Mouse (Mus musculus): ENCODE measurements at regions not wholly inside any gene's neighbourhood (a gene's known extent, or its start where the extent isn't known, plus 50 kb on each side); places are given as distances from the start of the nearest gene placed in this dataset.
A peak's percentile ranks its signal among the peaks of the same experiment; 100 is the strongest.
"Not testable (repeated sequence)": the region's sequence is repeated elsewhere in the genome, so short reads cannot be mapped to it uniquely, and the experiment has no call there.

DNA sequence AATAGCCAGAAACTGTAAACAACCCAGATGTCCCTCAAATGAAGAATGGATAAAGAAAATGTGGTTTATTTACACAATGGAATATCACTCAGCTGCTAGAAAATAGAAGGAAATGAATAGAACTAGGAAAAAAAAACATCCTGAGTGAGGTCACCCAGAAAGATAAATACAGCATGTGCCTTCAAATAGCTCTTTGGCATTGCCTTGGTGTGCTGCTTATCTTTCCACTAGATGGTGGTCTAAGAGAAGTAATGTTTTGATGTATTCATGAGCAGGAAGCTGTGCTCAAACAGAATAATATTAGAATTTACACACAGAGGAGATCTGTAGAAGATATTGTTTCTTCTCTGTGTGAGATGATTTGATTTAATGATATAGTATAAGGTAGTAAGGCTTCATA is 78.8 kb downstream of the Zfp619 start:
- H3K9me3 ChIP-seq = no peaks in the 10 kb centered on the region
- DNase-seq (ENCODE audit: low spot score) = no peak
- H3K36me3 ChIP-seq = no peaks in the 10 kb centered on the region
- no peak overlapping the region for H3K4me3 ChIP-seq
- H3K4me1 ChIP-seq = no peaks in the 10 kb centered on the region
- H3K27me3 ChIP-seq (ENCODE audit: insufficient read depth, poor library complexity, severe bottlenecking) = no peaks in the 10 kb centered on the region
- H3K27ac ChIP-seq = no peak overlapping the region

DNA sequence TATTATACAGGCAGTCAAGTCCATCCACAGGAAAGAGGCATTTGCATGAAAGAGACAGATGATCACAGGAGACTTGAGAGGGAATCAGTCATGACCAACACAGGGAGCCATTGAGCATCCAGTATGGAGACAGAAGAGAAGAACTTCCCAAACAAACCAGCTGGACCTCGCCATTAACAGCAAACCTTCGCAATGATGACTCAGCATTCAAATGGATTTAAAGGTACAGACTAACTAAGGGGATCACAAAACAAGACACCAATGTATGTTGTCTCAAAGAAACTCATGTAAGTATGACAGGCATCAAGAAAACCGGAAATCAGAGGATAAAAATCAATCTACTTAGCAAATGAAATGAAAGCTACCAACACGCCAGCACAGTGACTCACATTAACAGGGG is 96.2 kb downstream of the Zfp619 start:
- no peak overlapping the region for H3K27ac ChIP-seq
- 81% methylated on average over 4 of the region's 4 CpGs for WGBS
- H3K36me3 ChIP-seq = no peaks in the 10 kb centered on the region
- H3K4me3 ChIP-seq = no peak overlapping the region
- no peaks in the 10 kb centered on the region for H3K27me3 ChIP-seq (ENCODE audit: insufficient read depth, poor library complexity, severe bottlenecking)
- H3K4me1 ChIP-seq = no peaks in the 10 kb centered on the region
- no peaks in the 10 kb centered on the region for H3K9me3 ChIP-seq
- DNase-seq (ENCODE audit: low spot score) = no peak

DNA sequence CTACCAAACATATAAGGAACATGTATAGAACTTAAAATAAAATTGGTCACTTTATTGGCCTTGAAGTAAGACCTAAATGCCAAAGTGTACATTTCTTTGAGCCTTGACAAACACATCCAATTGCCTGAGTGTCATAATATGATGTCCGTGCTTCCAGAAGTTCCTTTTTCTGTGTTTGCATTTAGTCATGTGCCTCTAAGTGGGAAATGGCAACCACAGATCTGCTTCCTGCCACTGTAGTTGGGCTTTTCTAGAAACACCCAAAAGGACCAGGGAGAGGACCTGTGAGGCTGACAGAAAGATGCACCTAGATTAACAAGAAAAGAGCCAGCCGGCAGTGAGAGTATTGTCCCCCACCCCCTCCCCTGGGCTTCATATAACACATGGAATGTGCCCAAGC is 97.5 kb downstream of the Zfp619 start:
- Histone ChIP-seq H3K27me3 (ENCODE audit: insufficient read depth, poor library complexity, severe bottlenecking) (no peaks in the 10 kb centered on the region), H3K4me1 (no peaks in the 10 kb centered on the region), H3K36me3 (no peaks in the 10 kb centered on the region), H3K27ac (no peak overlapping the region), H3K9me3 (no peaks in the 10 kb centered on the region), H3K4me3 (no peak overlapping the region)
- 87% methylated on average over 2 of the region's 2 CpGs for WGBS
- no peak for DNase-seq (ENCODE audit: low spot score)

DNA sequence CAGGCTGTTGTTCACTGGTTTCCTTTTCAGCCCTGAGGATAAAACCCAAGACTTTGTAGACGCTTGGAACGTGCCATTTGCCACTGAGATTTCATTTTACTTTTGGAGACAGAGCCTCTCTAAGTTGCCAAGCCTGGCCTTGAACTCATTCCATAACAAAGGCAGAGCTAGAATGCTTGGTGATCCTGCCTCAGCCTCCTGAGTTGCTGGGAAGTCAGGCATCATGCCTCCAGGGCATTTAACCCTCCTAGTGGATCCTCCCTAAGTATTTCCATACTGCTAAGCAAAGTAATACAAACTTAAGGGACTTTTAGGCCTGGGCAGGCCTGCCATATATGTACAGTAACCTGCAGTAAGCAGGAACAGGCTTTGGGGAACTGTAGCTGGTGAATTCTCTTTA is 104.2 kb downstream of the Zfp619 start:
- no peak for DNase-seq (ENCODE audit: low spot score)
- Histone ChIP-seq H3K27ac (no peak overlapping the region), H3K4me3 (no peak overlapping the region), H3K36me3 (no peaks in the 10 kb centered on the region), H3K27me3 (ENCODE audit: insufficient read depth, poor library complexity, severe bottlenecking) (no peaks in the 10 kb centered on the region), H3K4me1 (no peaks in the 10 kb centered on the region), H3K9me3 (no peaks in the 10 kb centered on the region)
- WGBS = 79% methylated on average over 2 of the region's 2 CpGs

DNA sequence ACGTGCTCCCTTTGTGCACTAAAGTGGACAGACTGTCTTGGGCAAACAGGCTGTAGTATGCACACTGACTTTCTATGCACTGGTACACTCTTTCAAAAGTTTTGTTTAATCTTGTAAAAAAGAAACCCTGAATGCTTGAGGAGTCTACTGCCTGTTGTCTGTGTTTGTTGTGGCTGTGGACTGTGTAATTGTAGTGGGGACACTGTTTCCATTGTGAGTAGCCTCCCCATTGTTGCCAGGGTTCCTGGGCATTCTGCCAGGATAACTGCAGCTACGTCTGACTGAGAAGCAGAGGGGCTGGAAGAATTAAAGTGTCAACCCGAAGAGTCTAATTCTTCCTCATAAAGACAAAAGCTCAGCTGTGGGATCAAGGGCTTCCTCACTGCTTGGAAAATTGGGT is 115.3 kb downstream of the Zfp619 start:
- no peak for DNase-seq (ENCODE audit: low spot score)
- H3K9me3 ChIP-seq = no peaks in the 10 kb centered on the region
- H3K27me3 ChIP-seq (ENCODE audit: insufficient read depth, poor library complexity, severe bottlenecking) = no peaks in the 10 kb centered on the region
- no peaks in the 10 kb centered on the region for H3K4me1 ChIP-seq
- no peaks in the 10 kb centered on the region for H3K36me3 ChIP-seq
- no peak overlapping the region for H3K27ac ChIP-seq
- WGBS = 45% methylated on average over 3 of the region's 3 CpGs
- no peak overlapping the region for H3K4me3 ChIP-seq

DNA sequence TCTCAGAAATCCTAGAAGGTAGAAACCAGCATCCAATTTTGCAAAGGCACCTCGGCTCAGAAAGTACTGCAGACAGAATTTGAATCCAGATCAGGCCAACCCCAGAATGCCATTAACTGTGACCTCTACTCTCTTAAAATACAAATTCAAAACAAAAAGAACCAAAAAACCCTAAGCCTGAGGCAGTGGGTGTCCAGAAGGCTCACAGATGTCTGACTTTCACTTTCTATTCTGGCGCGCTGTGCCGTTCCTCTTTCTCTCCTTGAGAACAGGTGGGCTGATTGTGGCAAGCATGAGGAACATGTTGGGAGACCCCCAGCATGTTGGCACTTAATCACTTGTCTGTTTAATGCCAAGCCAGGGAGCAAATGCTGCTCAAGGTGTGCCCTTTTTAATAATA is 124.8 kb downstream of the Zfp619 start:
- no peak for DNase-seq (ENCODE audit: low spot score)
- no peak overlapping the region for H3K4me3 ChIP-seq
- H3K27ac ChIP-seq = no peak overlapping the region
- no peaks in the 10 kb centered on the region for H3K9me3 ChIP-seq
- H3K27me3 ChIP-seq (ENCODE audit: insufficient read depth, poor library complexity, severe bottlenecking) = no peaks in the 10 kb centered on the region
- no peaks in the 10 kb centered on the region for H3K4me1 ChIP-seq
- no peaks in the 10 kb centered on the region for H3K36me3 ChIP-seq
- 86% methylated on average over 4 of the region's 4 CpGs for WGBS

DNA sequence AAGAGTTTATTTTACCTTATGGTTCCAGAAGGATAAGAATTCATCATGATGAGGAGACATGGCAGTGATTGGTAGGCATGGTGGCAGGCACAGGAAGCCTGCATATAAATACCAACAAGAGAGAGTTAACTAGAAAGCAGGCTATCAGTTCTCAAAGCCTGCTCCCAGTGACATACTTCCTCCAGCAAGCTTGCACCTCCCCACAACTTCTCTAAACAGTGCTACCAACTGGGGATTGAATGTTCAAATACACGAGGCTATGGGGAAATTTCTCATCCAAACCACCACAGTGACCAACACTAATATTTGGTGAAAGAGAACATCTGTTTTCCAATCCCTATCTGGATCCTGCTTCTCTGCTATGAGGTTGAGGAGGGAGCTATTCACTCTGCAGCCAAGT is 125.8 kb downstream of the Zfp619 start:
- no peak overlapping the region for H3K4me3 ChIP-seq
- no peaks in the 10 kb centered on the region for H3K9me3 ChIP-seq
- no peaks in the 10 kb centered on the region for H3K27me3 ChIP-seq (ENCODE audit: insufficient read depth, poor library complexity, severe bottlenecking)
- WGBS = 46% methylated on average over 1 of the region's 1 CpGs
- no peak overlapping the region for H3K27ac ChIP-seq
- no peaks in the 10 kb centered on the region for H3K36me3 ChIP-seq
- H3K4me1 ChIP-seq = no peaks in the 10 kb centered on the region
- no peak for DNase-seq (ENCODE audit: low spot score)

DNA sequence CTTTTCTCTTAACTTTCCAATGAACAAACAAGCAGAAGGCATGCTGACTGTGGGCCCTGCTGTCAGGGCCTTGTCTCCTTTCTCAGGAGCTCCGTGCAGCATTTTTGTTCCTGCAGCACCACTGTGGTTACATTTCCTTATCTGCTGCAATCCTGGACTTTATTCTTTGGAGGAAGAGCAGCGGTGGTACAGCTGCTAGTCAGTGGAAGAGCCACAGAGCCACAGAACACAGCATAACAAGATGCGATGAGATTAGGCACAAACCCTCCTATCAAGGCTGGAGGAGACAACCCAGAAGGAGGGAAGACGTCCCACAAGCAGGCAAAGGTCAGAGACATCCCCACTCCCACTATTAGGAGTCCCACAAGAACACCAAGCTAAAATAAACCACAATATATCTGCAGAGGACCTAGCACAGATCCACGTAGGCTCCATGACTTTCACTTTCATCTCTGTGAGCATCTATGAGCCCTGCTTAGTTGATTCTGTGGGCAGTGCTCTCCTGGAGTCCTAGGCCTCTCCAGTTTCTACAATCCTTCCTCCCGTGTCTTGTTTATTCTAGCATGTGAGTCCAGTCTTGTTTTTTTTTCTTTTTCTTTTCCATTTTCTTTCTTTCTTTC is 133.0 kb downstream of the Zfp619 start:
- DNase-seq (ENCODE audit: low spot score) = no peak
- WGBS = 66% methylated on average over 6 of the region's 6 CpGs

DNA sequence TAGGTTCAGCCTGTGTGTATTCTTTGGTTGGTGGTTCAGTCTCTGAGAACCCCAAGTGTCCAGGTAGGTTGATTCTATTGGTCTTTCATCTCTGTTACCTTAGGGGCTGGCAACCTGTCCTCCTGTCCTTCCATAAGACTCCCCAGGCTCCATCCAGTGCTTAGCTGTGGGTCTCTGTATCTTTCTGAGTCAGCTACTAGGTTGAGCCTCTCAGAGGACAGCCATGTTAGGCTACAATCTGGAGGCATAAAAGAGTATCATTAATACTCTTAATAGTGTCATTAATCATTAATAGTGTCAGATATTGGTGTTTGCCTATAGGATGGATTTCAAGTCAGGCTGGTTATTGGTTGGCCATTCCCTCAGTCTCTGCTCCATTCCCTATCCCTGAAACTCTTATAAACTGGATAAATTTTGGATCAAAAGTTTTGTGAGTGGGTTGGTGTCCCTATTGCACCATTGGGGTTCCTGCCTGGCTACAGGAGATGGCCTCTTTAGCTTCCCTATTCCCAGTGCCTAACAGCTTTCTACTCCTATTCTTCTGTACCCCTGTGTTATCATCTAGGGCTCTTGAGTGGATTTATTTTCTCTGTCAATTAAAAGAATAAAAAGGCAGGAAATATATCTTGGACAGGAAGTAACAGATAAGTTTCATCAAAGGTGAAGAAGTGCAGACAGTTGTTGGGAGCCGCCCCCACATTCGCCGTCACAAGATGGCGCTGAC is 137.2 kb downstream of the Zfp619 start:
- H3K9me3 ChIP-seq = no peaks in the 10 kb centered on the region
- no peaks in the 10 kb centered on the region for H3K36me3 ChIP-seq
- H3K27ac ChIP-seq = peak overlapping the region; percentile 59
- H3K27me3 ChIP-seq (ENCODE audit: insufficient read depth, poor library complexity, severe bottlenecking) = no peaks in the 10 kb centered on the region
- DNase-seq (ENCODE audit: low spot score) = no peak
- peaks cover 6% of the 10 kb centered on the region; the same call in 1 of the 2 replicates for H3K4me1 ChIP-seq
- 13% methylated on average over 4 of the region's 4 CpGs for WGBS
- H3K4me3 ChIP-seq = peak overlapping the region; percentile 45

More for the DNA sequence above, 133.0 kb downstream of the Zfp619 start:
- Histone ChIP-seq H3K27me3 (ENCODE audit: insufficient read depth, poor library complexity, severe bottlenecking) (no peaks in the 10 kb centered on the region), H3K9me3 (no peaks in the 10 kb centered on the region), H3K4me3 (no peak overlapping the region), H3K27ac (no peak overlapping the region), H3K36me3 (no peaks in the 10 kb centered on the region), H3K4me1 (no peaks in the 10 kb centered on the region)

DNA sequence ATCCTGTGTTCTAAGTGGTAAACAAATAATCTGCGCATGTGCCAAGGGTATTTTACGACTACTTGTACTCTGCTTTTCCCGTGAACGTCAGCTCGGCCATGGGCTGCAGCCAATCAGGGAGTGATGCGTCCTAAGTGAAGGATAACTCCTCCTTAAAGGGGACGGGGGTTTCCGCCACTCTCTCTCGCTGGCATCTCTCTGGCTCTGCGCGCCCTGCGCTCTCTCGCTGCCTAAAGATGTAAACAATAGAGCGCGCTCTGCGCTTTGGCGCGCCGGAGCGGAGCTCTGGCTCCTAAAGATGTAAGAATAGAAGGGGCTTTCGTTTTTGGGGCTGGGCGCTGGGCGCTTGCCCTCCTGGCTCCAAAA is 137.7 kb downstream of the Zfp619 start:
- not testable (repeated sequence) for H3K9me3 ChIP-seq; H3K4me1 ChIP-seq; DNase-seq (ENCODE audit: low spot score); H3K27me3 ChIP-seq (ENCODE audit: insufficient read depth, poor library complexity, severe bottlenecking); H3K36me3 ChIP-seq
- 29% methylated on average over 23 of the region's 23 CpGs for WGBS
- H3K27ac ChIP-seq = peak overlapping the region; percentile 81; the same call in 1 of the 2 replicates
- H3K4me3 ChIP-seq = peak overlapping the region; percentile 58

DNA sequence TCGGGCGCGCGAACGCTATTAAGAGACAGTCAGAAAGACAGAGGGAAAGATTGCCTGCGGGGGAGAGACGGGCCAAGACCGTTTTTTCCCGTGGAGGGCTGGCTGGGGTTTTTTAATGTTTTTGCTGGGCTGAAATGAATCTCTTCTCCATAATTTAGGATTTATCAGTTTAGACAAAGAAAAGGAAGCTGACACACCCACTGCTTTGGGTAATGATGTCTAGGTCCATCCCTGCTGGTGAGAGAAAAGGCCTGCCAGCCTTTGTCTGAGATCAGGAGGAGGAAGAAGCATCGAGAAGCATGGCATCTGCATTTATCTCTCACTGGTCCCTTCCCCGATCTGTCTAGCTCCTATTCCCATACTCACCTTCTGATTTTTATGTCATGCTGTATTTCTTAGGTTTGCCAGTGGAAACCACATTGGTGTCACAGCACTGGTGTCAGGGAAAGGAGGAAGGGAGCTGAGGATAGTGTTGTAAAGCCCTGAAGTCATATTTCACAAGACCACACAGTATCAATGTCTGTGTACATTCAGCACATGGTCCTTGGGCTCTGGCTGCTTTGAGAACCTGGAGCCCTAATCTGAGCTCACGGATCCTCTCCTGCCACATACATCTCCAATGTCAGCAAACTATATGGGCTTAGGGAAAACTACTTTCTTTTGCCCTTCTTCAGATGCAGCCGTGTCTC is 138.3 kb downstream of the Zfp619 start:
- H3K27ac ChIP-seq = peak overlapping the region; percentile 81
- no peak for DNase-seq (ENCODE audit: low spot score)

DNA sequence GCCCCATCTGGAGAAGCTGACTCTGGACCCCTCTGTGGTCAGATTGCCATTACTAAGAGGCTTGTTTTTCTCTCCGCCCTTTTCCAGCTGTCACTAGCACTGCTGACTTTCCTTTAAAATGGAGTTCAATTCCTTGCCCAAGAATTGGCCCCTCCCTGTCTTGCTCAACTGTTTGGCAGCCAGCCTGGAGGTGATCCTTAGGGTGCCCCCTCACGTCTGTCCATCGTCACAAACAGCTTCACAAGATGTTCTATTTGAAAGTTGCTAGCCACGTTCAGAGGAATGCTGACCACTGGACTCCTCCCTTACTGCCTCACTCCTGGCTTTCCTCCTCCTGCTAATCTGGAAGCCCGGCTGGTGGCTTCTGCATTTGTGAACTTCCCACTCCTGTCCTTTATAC is 142.0 kb downstream of the Zfp619 start:
- no peak for DNase-seq (ENCODE audit: low spot score)
- Histone ChIP-seq H3K4me3 (no peak overlapping the region), H3K27ac (no peak overlapping the region), H3K4me1 (peaks cover 6% of the 10 kb centered on the region; the same call in 1 of the 2 replicates), H3K9me3 (0 out of 2 replicates have a peak, but pooled peaks cover 3% of the 10 kb centered on the region), H3K27me3 (ENCODE audit: insufficient read depth, poor library complexity, severe bottlenecking) (no peaks in the 10 kb centered on the region), H3K36me3 (no peaks in the 10 kb centered on the region)
- WGBS = 17% methylated on average over 5 of the region's 5 CpGs

More for the DNA sequence above, 138.3 kb downstream of the Zfp619 start:
- Histone ChIP-seq H3K27me3 (ENCODE audit: insufficient read depth, poor library complexity, severe bottlenecking) (no peaks in the 10 kb centered on the region), H3K4me1 (peaks cover 6% of the 10 kb centered on the region; the same call in 1 of the 2 replicates), H3K9me3 (no peaks in the 10 kb centered on the region), H3K4me3 (peak overlapping the region; percentile 58), H3K36me3 (no peaks in the 10 kb centered on the region)
- WGBS = 39% methylated on average over 13 of the region's 13 CpGs

DNA sequence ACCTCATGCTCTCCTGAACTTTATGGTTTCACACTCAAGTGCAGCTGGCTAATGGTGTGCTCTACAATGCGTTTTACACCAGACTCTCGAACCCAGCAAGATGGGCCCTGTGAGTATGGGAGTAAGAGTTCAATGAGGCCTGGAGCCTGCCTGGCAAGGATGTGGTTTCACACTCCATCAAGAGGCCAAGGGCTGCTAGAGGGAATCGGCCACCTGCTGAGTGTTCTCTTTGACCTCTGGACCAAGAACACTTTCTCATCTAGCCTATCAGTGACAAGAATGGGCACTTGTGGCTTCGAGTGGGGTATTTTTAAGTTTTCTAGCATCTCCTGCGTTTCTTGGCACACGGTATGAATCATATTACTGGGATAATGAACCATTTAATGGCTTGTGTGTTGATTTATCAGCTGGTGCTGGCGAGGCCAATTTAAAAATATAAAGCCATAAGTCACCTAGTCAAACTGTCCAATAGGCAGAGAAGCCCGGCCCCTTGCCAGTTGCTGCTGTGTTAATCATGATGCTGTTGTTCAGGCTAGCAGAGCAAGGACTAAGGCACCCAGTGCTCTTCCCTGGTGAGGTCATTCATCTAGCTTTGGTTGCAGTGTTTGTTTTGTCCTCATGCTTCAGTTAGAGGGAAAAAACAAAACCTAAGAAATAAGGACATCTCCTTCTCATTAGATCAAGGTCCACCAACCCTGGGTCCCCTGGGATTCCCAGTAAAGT is 157.7 kb downstream of the Zfp619 start:
- H3K4me1 ChIP-seq = no peaks in the 10 kb centered on the region
- H3K9me3 ChIP-seq = no peaks in the 10 kb centered on the region
- 80% methylated on average over 8 of the region's 8 CpGs for WGBS
- H3K4me3 ChIP-seq = no peak overlapping the region
- DNase-seq (ENCODE audit: low spot score) = no peak
- H3K27me3 ChIP-seq (ENCODE audit: insufficient read depth, poor library complexity, severe bottlenecking) = no peaks in the 10 kb centered on the region
- no peak overlapping the region for H3K27ac ChIP-seq
- no peaks in the 10 kb centered on the region for H3K36me3 ChIP-seq
